Mouse (Mus musculus) skeletal muscle tissue, adult 2 months (tissue): ENCODE results near the gene 1110025L11Rik.
"Not testable (repeated sequence)": the region's sequence is repeated elsewhere in the genome, so short reads cannot be mapped to it uniquely, and the experiment has no call there.

ENCODE experiments used
- DNase-seq: peaks from one replicate; pipeline ENCODE4 v3.0.0-alpha.2; 2012; ENCODE audit warnings: low read depth, low spot score

Gene 1110025L11Rik

GRCm38 (mm10) chr16:89063902-89064301, at the start of gene 1110025L11Rik:
1110025L11Rik (minus strand) TSS chr16:89064002.
- not testable (repeated sequence) for DNase-seq

- DNase-seq = not testable (repeated sequence)
Measured at GRCm38 (mm10) chr16:89071041-89071440, 7.2 kb upstream of the 1110025L11Rik start.

GRCm38 (mm10) chr16:89047783-89048182, 16.0 kb downstream of the 1110025L11Rik start, which contains the start of gene Krtap6-5:
Krtap6-5 (minus strand) TSS chr16:89047883.
- no peak for DNase-seq

GRCm38 (mm10) chr16:89041372-89041771, 22.4 kb downstream of the 1110025L11Rik start, which contains the start of gene Gm10228:
Gm10228 (minus strand) TSS chr16:89041472.
- not testable (repeated sequence) for DNase-seq

GRCm38 (mm10) chr16:89031399-89031798, 32.4 kb downstream of the 1110025L11Rik start, which contains the start of gene Krtap6-1:
Krtap6-1 (plus strand) TSS chr16:89031699.
- DNase-seq = not testable (repeated sequence)

- not testable (repeated sequence) for DNase-seq
Measured at GRCm38 (mm10) chr16:89014984-89015383, 48.8 kb downstream of the 1110025L11Rik start, which contains the start of gene Gm10229. Gm10229 (plus strand) TSS chr16:89015284.

GRCm38 (mm10) chr16:89013973-89014372, 49.8 kb downstream of the 1110025L11Rik start:
- DNase-seq = no peak
